Comparison of ENCODE assay signal across 11 mouse cellular contexts in the genomic region with DNA sequence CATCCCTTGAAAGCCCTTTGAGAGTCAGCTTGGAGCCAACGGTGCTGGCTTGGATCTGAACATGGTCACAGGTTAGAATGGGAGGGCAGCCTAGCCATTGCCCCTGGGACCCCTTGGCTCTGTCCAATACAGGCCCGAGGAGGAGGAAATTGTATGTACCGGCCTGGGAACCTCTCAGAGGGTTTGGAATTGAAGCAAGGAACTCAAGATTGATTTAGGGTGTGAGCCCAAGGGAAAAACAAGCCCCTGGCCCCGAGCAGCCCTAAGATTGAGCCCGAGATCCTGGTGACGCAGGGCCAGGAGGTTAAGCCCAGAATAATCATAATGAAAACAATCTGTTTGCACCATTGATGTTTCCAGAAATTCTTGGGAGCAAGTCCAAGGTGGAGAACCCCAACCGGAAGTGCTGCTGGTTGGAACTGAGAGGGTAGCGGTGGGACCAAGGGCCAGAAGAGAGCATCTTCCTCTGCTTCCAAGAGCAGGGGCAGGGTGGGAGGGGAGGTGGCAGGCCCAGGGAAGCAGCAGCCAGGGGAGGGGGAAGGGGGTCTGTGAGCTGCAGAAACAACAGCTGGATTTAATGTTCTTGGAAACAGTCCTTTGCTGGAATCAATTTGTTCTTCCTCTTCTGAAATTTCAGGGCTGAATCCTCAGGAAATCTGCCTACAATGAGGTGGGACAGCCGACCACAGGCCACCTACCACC. TPM values are rescaled to one million over a fixed set of nuclear protein-coding genes. Genes with fewer than 3 reads are reported as not detected.
DNase-seq lines count a peak whose midpoint lies in the region; ATAC-seq lines count a peak whose summit lies in the region.
"Had no signal": no experiment of that assay in that cellular context is flagged by ENCODE, and none has a peak within 500 bp of the region (broad histone marks: within the 10 kb centered on the region; RNA-seq: fewer than 3 reads in every experiment).

No protein-coding gene starts in this region.

- no peak overlapping the region for H3K4me3 ChIP-seq in hindbrain, embryonic 10.5 days
- no peak overlapping the region for H3K4me3 ChIP-seq in hindbrain, embryonic 11.5 days (ENCODE audit: low read depth, low read length)
- H3K4me3 ChIP-seq in kidney, embryonic 16.5 days (ENCODE audit: low read length) = no peak overlapping the region
- H3K4me3 ChIP-seq: liver, embryonic 13.5 days had no signal

- no peaks in the 10 kb centered on the region for H3K9me3 ChIP-seq in hindbrain, embryonic 10.5 days
- no peaks in the 10 kb centered on the region for H3K9me3 ChIP-seq in hindbrain, embryonic 11.5 days (ENCODE audit: control insufficient read depth, low read length)
- no peaks in the 10 kb centered on the region for H3K9me3 ChIP-seq in kidney, embryonic 16.5 days (ENCODE audit: low read length)
- H3K9me3 ChIP-seq: liver, embryonic 13.5 days had no signal

- 65% methylated on average over 9 of the region's 9 CpGs for WGBS in hindbrain, embryonic 10.5 days
- 63% methylated on average over 9 of the region's 9 CpGs for WGBS in hindbrain, embryonic 11.5 days
- 32% methylated on average over 9 of the region's 9 CpGs for WGBS in kidney, embryonic 16.5 days

- DNase-seq in hindbrain, embryonic 10.5 days (ENCODE audit: low spot score) = peak; percentile 27
- no peak for DNase-seq in hindbrain, embryonic 11.5 days (ENCODE audit: low spot score)
- peak; percentile 67 for DNase-seq in gastrocnemius, postnatal 14 days
- peak; percentile 58 for DNase-seq in lung, postnatal 36 days
- DNase-seq in layer of hippocampus, postnatal 10 days (ENCODE audit: low spot score in 2 of 2) = no peak
- no peak for DNase-seq in layer of hippocampus, postnatal 14 days (ENCODE audit: low spot score in 2 of 2)
- DNase-seq in MN1 (ENCODE audit: low spot score) = no peak
- DNase-seq: liver, embryonic 13.5 days had no signal

- no peak overlapping the region for H3K27ac ChIP-seq in hindbrain, embryonic 10.5 days
- no peak overlapping the region for H3K27ac ChIP-seq in hindbrain, embryonic 11.5 days (ENCODE audit: low read depth, low read length)
- H3K27ac ChIP-seq in kidney, embryonic 16.5 days (ENCODE audit: low read length) = peak overlapping the region; percentile 35; the same call in 1 of the 2 replicates
- H3K27ac ChIP-seq: liver, embryonic 13.5 days had no signal

- H3K36me3 ChIP-seq in hindbrain, embryonic 10.5 days = no peaks in the 10 kb centered on the region
- no peaks in the 10 kb centered on the region for H3K36me3 ChIP-seq in hindbrain, embryonic 11.5 days (ENCODE audit: control insufficient read depth, insufficient read depth, low read length)
- H3K36me3 ChIP-seq in kidney, embryonic 16.5 days (ENCODE audit: insufficient read depth, low read length) = no peaks in the 10 kb centered on the region
- H3K36me3 ChIP-seq: liver, embryonic 13.5 days had no signal

- 0 out of 2 replicates have a peak, but pooled peaks cover 3% of the 10 kb centered on the region for H3K27me3 ChIP-seq in hindbrain, embryonic 10.5 days (ENCODE audit: insufficient read depth, poor library complexity, severe bottlenecking)
- H3K27me3 ChIP-seq in hindbrain, embryonic 11.5 days (ENCODE audit: control insufficient read depth, insufficient read depth, low read length) = no peaks in the 10 kb centered on the region
- no peaks in the 10 kb centered on the region for H3K27me3 ChIP-seq in kidney, embryonic 16.5 days (ENCODE audit: insufficient read depth, low read length)
- H3K27me3 ChIP-seq: liver, embryonic 13.5 days had no signal

- H3K9ac ChIP-seq in hindbrain, embryonic 11.5 days (ENCODE audit: low read depth, low read length) = no peak overlapping the region
- no peak overlapping the region for H3K9ac ChIP-seq in kidney, embryonic 16.5 days (replicated peaks; ENCODE audit: low read length)
- H3K9ac ChIP-seq: liver, embryonic 13.5 days had no signal

- peaks cover 27% of the 10 kb centered on the region for H3K4me1 ChIP-seq in hindbrain, embryonic 10.5 days (replicated peaks)
- H3K4me1 ChIP-seq in hindbrain, embryonic 11.5 days (replicated peaks; ENCODE audit: control insufficient read depth, insufficient read depth, low read length) = no peaks in the 10 kb centered on the region
- 0 out of 2 replicates have a peak, but pooled peaks cover 7% of the 10 kb centered on the region for H3K4me1 ChIP-seq in kidney, embryonic 16.5 days (ENCODE audit: insufficient read depth, low read length)

- H3K4me2 ChIP-seq in hindbrain, embryonic 11.5 days (replicated peaks; ENCODE audit: low read depth, low read length) = no peak overlapping the region
- no peak overlapping the region for H3K4me2 ChIP-seq in kidney, embryonic 16.5 days (replicated peaks; ENCODE audit: low read depth, low read length)
- H3K4me2 ChIP-seq: liver, embryonic 13.5 days had no signal

- ATAC-seq in hindbrain, embryonic 11.5 days (ENCODE audit: low FRiP score) = no peak
- peak; percentile 67 for ATAC-seq in kidney, embryonic 16.5 days (ENCODE audit: low FRiP score, low TSS enrichment)

- intact Hi-C loops in gastrocnemius, postnatal 14 days (cut with DNase I; ENCODE audit: low total_unique reads) = no loop called here

RNA-seq across cellular contexts. Expression of gene Slco2a1, which starts 10.6 kb away (rescaled TPM):
- 0.44 and 0.45 TPM in 2 replicates for polyA plus RNA-seq in hindbrain, embryonic 10.5 days (2016; fragmentation: Nextera tagmentation; extraction: Ambion mirVana)
- 0.43 and 0.60 TPM in 2 replicates for polyA plus RNA-seq in hindbrain, embryonic 11.5 days (2014; fragmentation: Nextera tagmentation; extraction: Ambion mirVana)
- total RNA-seq in gastrocnemius, postnatal 14 days (2021) = under 1 TPM; 0.62 to 0.78 TPM
- polyA plus RNA-seq in kidney, embryonic 16.5 days (2015; fragmentation: Nextera tagmentation; extraction: Ambion mirVana) = 7.7 and 8.2 TPM in 2 replicates
- total RNA-seq in layer of hippocampus, postnatal 10 days (2021) = 1 to 10 TPM; 4.2 to 7.0 TPM
- 1 to 10 TPM; 5.3 to 5.8 TPM for total RNA-seq in layer of hippocampus, postnatal 14 days (2021)
- total RNA-seq: CH12.LX; neutrophil, adult 5-6 weeks had no signal

Comparison
In these comparisons a context has a peak if more than half of its experiments do, and no peak if none do; other contexts are left out.
1. DNase-seq: peak in hindbrain, embryonic 10.5 days (single experiment), gastrocnemius, postnatal 14 days (single experiment) and lung, postnatal 36 days (single experiment); none in hindbrain, embryonic 11.5 days (single experiment), layer of hippocampus, postnatal 10 days (0 of 2), layer of hippocampus, postnatal 14 days (0 of 2) and MN1 (single experiment).